Mouse (Mus musculus): Measurements from ENCODE around the gene Brinp1.
"Not testable (repeated sequence)": the region's sequence is repeated elsewhere in the genome, so short reads cannot be mapped to it uniquely, and the experiment has no call there.

Brinp1 gene

GRCm38 (mm10) chr4:68813997-68814396, 140.2 kb downstream of the Brinp1 start:
- not testable (repeated sequence) for ATAC-seq (ENCODE audit: low TSS enrichment)

DNA sequence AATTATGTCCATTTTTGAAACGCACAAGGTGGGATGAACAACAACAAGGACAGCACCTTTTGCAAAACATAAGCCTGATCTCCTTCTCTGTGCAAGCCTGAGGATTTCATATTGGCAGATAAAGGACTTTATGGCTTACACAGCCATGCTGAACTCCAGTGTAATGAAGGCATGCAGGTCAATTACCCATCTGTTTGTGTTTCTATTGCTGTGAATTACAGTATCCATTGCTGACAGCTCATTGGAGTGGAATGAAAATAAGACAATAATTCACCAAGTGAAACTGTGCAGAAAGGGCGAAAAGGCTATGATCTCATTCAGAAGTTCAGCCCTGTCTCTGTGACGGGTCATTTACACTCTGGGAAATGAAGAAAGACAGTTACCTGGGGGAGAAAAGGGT, 147.7 kb downstream of the Brinp1 start:
- no peak for ATAC-seq (ENCODE audit: low TSS enrichment)

GRCm38 (mm10) chr4:68801923-68802855, 152.0 kb downstream of the Brinp1 start:
- ATAC-seq (ENCODE audit: low TSS enrichment), result peak; percentile 71

- no peak for ATAC-seq (ENCODE audit: low TSS enrichment)
Measured at GRCm38 (mm10) chr4:68790003-68790402, 164.2 kb downstream of the Brinp1 start.

GRCm38 (mm10) chr4:68788477-68788999, 165.7 kb downstream of the Brinp1 start:
- peak; percentile 18; the same call in 1 of the 2 replicates for ATAC-seq (ENCODE audit: low TSS enrichment)

DNA sequence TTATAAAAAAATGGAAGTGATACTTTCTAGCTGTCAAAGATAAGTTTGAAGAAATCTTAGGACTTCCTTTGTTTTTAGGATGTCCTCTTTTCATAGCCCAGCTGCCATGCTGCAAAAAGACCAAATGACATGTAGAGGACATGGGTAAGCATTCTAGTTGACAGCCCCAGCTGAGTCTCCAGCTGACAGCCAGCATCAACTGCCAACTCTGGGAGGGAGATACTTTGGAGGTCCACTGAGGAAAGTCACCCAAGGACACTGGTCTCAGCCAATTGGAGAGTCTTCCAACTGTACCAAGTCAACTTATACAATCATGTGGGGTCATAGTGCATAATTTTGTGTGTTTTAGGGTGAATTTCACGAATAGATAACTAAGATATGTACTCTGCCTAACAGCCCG, 166.6 kb downstream of the Brinp1 start:
- no peak for ATAC-seq (ENCODE audit: low TSS enrichment)

DNA sequence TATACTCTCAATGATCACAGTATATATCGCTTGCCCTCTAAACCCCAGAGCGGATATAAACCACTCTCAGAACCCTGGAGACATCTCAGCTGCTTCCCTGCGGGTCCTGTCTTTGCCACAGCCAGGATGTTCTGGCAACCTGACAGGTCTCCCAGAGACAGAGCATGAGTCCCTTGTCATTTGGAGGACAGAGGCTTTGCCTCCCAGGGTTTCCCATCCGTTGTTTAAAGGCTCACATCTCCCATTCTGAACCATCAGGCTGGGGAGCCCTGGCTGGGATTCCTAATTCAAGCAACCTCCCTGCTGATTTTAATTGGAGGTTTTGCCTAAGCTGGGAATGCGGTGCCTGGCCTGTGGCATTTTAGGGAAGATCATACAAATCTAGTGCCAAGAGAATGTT, 185.9 kb downstream of the Brinp1 start:
- no peak for ATAC-seq (ENCODE audit: low TSS enrichment)

GRCm38 (mm10) chr4:68767393-68767792, 186.8 kb downstream of the Brinp1 start:
- ATAC-seq (ENCODE audit: low TSS enrichment), result peak; percentile 13; the same call in 1 of the 2 replicates

DNA sequence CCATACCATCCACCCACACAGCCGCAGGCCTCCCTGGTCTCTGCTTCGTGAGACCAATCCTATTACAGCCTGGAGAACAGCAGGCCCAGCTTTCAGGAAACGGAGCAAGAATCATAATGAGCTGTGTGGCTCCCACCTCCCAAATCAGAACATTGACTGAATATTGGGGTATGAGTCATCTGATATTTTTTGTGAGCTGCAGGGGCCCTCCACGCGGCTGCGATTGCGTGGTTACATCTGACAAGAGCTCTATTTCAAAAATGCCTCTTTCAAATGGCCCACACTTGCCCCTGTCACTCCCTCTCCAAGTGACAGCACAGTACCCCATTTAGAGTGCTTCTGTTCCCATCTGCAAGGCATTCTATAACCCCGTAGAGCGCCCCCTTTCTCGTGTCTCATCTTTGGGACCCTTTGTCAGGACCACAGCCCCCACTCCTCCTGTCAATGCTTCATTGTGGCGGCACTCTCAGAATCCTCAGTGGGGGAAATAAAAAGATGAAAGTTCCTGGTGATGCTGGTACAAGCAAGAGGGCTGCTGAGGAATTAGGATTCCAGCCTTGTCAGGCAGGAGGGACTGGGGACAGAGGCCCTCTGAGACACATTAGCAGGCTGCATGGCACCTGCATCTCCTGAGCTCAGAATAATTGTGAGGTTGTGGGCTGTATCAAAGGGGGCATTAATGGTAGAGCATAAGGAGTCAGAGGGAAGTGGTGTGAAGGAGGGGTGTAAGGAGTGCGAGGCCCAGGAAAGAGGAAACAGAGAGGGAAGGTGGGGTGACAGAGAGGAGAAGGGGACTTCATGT, 188.2 kb downstream of the Brinp1 start:
- peak; percentile 8; the same call in 1 of the 2 replicates for ATAC-seq (ENCODE audit: low TSS enrichment)

- peak; percentile 54 for ATAC-seq (ENCODE audit: low TSS enrichment)
Measured at GRCm38 (mm10) chr4:68764937-68765336, 189.3 kb downstream of the Brinp1 start.

DNA sequence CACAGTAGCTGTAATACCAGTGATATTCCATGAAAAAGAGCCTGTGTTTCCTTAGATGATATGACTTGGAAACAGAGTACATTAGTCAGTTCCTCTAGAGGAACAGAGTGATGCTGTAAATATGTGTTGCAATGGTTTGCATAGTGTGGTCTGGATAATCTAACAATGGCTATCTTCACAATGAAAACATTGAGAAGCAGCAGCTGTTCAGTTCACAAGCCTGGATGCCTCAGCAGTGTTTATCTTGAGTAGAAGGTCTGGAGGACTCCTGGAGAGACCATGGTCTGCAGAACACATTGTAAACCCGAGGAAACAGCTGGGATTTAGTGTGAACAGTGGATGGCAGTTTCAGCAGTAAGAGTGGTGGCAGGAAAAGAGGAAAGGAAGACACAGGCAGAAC, 233.2 kb downstream of the Brinp1 start:
- ATAC-seq (ENCODE audit: low TSS enrichment), result no peak
